Mouse (Mus musculus): ENCODE results near the gene Phgr1. TPM values are rescaled to one million over a fixed set of nuclear protein-coding genes. Genes with fewer than 3 reads are reported as not detected.

Gene Phgr1
- polyA plus RNA-seq, 1 experiment from 2014 or later = not detected

DNA sequence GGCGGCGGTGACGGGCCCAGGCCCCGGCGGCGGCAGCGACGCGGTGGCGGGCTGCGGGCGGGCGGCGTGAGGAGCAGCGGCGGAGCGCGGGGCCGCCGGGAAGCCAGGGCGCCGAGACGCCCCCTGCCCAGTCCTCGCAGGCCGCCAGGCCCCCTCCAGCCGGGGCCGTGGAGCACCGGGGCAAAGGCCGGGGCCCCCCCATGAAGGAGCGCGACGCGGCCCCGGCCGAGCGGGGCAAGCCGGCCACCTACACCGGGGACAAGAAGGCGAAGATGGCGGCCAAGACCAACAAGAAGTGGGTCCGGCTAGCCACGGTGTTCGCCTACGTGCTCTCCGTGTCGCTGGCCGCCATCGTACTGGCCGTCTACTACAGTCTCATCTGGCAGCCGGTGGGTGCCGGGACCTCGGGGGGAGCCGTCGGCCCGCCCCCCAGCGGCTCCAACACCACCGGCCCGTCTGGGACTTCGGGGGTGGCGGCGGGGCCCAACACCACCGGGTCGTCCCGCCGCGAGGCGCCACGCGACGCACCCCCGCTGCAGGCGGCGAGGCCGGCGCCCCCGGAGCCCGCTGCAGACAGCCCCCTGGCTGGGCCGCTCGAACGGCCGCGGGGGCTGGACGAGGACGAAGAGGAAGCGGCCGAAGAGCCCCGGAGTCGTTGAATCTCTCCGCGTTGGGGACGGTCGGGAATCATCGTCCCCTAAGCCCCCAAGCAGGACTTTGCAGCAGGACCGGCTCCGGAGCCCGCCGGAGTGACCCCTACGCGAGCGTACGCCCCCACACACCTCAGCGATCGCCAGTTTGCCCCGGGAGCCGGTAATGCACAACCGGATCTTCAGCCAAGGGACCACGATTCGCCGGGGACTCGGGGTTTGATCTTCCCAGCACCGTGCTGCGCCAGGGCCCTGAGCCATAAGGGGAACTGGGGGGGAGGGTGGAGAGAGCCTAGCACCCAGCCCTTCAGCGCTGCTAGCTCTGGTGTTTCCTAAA, 26.4 kb upstream of the Phgr1 start:
- Histone ChIP-seq H3K4me1 (ENCODE audit: control insufficient read depth, insufficient read depth, low read length) (peaks cover 37% of the 10 kb centered on the region), H3K9ac (ENCODE audit: low read depth, low read length) (peak overlapping the region; percentile 91), H3K27me3 (ENCODE audit: control insufficient read depth, insufficient read depth, low read length) (peaks cover 14% of the 10 kb centered on the region), H3K27ac (ENCODE audit: low read depth, low read length) (peak overlapping the region; percentile 59), H3K4me3 (ENCODE audit: low read depth, low read length) (peak overlapping the region; percentile 75), H3K9me3 (replicated peaks; ENCODE audit: control insufficient read depth, low read length) (no peaks in the 10 kb centered on the region), H3K4me2 (peak overlapping the region; percentile 85), H3K36me3 (ENCODE audit: control insufficient read depth, insufficient read depth, low read length) (no peaks in the 10 kb centered on the region)
- 1% methylated on average over 106 of the region's 113 CpGs for WGBS (ENCODE audit: insufficient replicate concordance)
- ATAC-seq (replicated peaks; ENCODE audit: insufficient number of reproducible peaks, low FRiP score, low TSS enrichment) = peak; percentile 20

DNA sequence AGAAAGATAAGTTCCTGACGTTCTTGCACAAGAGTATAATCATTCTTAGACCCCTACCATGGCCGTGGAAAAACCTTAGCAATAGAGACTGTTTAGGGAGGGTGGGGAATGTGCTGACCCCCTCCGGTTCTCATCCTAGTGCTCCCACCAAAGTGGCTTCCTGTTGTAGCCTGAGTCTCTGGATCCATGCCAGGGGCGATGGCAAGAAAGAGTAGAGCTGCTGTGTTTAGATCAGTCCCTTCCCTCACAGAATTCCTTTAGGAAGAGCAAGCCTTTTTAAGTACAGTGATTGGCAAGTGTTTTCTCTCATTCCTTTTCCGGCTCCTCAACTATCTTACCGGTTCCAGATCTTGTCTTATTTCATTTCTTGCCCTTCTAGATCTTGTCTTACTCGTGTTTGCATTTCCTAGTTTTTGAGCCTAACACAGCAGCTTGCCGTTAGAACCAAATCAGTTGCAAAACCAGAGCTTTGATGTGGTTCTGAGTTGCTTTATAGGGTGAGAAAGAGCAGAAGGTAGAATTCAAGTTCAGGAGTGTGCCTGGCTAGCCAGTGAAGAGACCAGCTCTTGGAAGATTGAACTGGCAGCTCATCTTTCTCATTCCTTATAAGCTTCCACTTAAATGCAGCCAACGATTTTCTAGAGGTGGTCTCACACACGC, 25.1 kb upstream of the Phgr1 start:
- H3K9me3 ChIP-seq (replicated peaks; ENCODE audit: control insufficient read depth, low read length) = no peaks in the 10 kb centered on the region
- peak overlapping the region; percentile 75 for H3K4me3 ChIP-seq (ENCODE audit: low read depth, low read length)
- no peak for ATAC-seq (replicated peaks; ENCODE audit: insufficient number of reproducible peaks, low FRiP score, low TSS enrichment)
- no peaks in the 10 kb centered on the region for H3K36me3 ChIP-seq (ENCODE audit: control insufficient read depth, insufficient read depth, low read length)
- H3K27me3 ChIP-seq (ENCODE audit: control insufficient read depth, insufficient read depth, low read length) = peaks cover 8% of the 10 kb centered on the region
- peaks cover 49% of the 10 kb centered on the region for H3K4me1 ChIP-seq (ENCODE audit: control insufficient read depth, insufficient read depth, low read length)
- H3K9ac ChIP-seq (ENCODE audit: low read depth, low read length) = peak overlapping the region; percentile 91
- peak overlapping the region; percentile 29; the same call in 1 of the 2 replicates for H3K27ac ChIP-seq (ENCODE audit: low read depth, low read length)
- H3K4me2 ChIP-seq = peak overlapping the region; percentile 85
- WGBS (ENCODE audit: insufficient replicate concordance) = 27% methylated on average over 10 of the region's 10 CpGs

DNA sequence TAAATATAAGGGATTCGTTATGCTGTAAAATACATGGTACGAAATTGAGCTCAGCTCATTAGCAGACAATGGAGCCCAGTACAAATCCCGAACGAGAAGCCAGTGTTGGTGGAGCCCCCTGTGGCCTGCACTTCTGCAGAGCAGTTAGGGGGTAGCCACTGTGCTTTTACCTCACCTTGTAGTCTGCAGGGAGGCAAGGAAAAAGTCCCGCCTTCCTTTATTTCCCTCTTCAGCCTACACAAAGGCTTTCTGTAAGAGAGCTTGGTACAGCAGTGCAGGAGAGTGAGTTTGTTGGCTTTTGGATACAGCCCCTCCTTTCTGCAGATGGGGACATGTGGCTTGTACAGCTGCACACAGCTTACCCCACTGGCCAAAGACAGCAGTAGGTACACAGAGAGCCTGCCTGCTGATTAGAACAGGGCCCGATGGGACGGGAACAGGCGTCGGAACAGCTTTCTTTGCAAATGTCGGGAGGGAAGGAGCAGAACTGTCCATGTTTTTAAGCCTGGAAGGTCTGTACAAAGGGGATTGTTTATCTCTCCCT, 23.2 kb upstream of the Phgr1 start:
- H3K27ac ChIP-seq (ENCODE audit: low read depth, low read length) = 0 out of 2 replicates have a peak overlapping the region, but pooled peaks have one; percentile 29
- H3K36me3 ChIP-seq (ENCODE audit: control insufficient read depth, insufficient read depth, low read length) = no peaks in the 10 kb centered on the region
- H3K4me1 ChIP-seq (ENCODE audit: control insufficient read depth, insufficient read depth, low read length) = peaks cover 53% of the 10 kb centered on the region
- H3K9ac ChIP-seq (ENCODE audit: low read depth, low read length) = peak overlapping the region; percentile 2; the same call in 1 of the 2 replicates
- H3K9me3 ChIP-seq (replicated peaks; ENCODE audit: control insufficient read depth, low read length) = no peaks in the 10 kb centered on the region
- no peak overlapping the region for H3K4me3 ChIP-seq (ENCODE audit: low read depth, low read length)
- WGBS (ENCODE audit: insufficient replicate concordance) = 51% methylated on average over 10 of the region's 10 CpGs
- H3K4me2 ChIP-seq = peak overlapping the region; percentile 31
- no peak for ATAC-seq (replicated peaks; ENCODE audit: insufficient number of reproducible peaks, low FRiP score, low TSS enrichment)
- peaks cover 1% of the 10 kb centered on the region for H3K27me3 ChIP-seq (ENCODE audit: control insufficient read depth, insufficient read depth, low read length)

DNA sequence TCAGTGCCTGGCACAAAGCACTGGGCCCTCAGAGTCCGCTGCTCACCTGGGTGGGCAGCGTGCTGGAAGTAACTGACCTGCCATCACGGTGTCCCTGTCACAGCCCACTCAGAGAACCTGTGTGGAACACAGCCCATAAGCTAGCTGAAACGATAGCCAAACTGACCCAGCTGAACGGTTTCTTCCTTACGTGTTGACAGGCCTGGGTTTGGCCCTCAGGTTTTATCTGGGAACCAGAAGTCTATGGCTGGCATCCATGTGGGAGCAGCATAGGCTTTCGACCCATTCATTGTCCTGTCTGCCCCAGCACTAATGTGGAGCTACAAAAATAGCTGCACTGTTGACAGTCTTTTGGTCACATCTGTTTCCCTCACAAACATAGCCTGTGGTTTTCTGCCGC, 22.1 kb upstream of the Phgr1 start:
- Histone ChIP-seq H3K4me1 (ENCODE audit: control insufficient read depth, insufficient read depth, low read length) (peaks cover 46% of the 10 kb centered on the region), H3K27ac (ENCODE audit: low read depth, low read length) (peak overlapping the region; percentile 36), H3K9me3 (replicated peaks; ENCODE audit: control insufficient read depth, low read length) (no peaks in the 10 kb centered on the region), H3K36me3 (ENCODE audit: control insufficient read depth, insufficient read depth, low read length) (no peaks in the 10 kb centered on the region), H3K4me3 (ENCODE audit: low read depth, low read length) (no peak overlapping the region), H3K9ac (ENCODE audit: low read depth, low read length) (peak overlapping the region; percentile 2; the same call in 1 of the 2 replicates), H3K27me3 (ENCODE audit: control insufficient read depth, insufficient read depth, low read length) (no peaks in the 10 kb centered on the region), H3K4me2 (peak overlapping the region; percentile 31; the same call in 1 of the 2 replicates)
- ATAC-seq (replicated peaks; ENCODE audit: insufficient number of reproducible peaks, low FRiP score, low TSS enrichment) = no peak
- WGBS (ENCODE audit: insufficient replicate concordance) = 45% methylated on average over 8 of the region's 8 CpGs

DNA sequence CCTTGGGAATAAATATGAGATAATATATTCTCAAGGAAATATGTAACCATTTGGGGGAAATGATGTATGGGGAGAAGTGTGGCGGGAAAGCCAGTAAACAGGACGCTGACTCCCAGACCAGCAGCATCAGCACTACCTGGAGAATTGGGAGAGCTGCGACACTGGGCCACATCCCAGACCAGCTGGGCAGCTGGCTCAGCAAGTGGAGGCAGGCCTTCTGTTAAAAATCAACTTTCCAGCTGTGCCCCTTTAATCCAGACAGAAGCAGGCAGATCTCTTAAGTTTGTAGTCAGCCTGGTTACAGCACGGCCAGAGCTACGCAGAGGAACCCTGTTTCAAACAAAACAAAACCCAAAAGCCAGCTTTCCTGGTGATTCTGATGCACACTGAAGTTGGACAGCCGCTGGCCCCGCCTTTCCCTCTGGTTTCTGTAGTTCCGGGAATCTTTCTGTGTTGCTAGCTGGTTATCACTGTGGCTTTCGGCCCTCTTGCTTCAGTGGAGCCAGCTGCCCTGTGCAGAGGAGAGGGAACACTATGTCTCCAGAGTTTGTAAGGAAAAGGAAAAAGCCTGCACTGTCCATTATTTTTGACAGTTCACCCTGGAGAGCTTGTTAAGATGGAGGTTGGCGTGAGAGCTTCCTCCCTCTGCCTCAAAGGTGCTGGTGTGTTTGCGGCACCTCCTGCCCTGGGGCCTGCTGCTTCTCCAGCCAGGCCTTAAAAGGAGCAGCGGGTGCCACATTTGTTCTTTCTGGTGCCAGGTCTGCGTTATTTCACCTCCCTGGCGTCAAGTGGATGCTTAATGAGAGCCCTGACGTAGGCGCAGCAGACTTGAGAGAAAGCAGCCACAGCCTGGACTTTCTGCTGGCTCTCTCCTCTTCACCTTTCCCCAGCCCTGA, 20.4 kb upstream of the Phgr1 start:
- no peak; the same call in 1 of the 2 replicates for ATAC-seq (replicated peaks; ENCODE audit: insufficient number of reproducible peaks, low FRiP score, low TSS enrichment)
- Histone ChIP-seq H3K27ac (ENCODE audit: low read depth, low read length) (peak overlapping the region; percentile 82), H3K9me3 (replicated peaks; ENCODE audit: control insufficient read depth, low read length) (no peaks in the 10 kb centered on the region), H3K4me2 (no peak overlapping the region; the same call in 1 of the 2 replicates), H3K36me3 (ENCODE audit: control insufficient read depth, insufficient read depth, low read length) (no peaks in the 10 kb centered on the region), H3K27me3 (ENCODE audit: control insufficient read depth, insufficient read depth, low read length) (no peaks in the 10 kb centered on the region), H3K4me1 (ENCODE audit: control insufficient read depth, insufficient read depth, low read length) (peaks cover 46% of the 10 kb centered on the region), H3K4me3 (ENCODE audit: low read depth, low read length) (no peak overlapping the region), H3K9ac (ENCODE audit: low read depth, low read length) (peak overlapping the region; percentile 18; the same call in 1 of the 2 replicates)
- WGBS (ENCODE audit: insufficient replicate concordance) = 45% methylated on average over 16 of the region's 16 CpGs

DNA sequence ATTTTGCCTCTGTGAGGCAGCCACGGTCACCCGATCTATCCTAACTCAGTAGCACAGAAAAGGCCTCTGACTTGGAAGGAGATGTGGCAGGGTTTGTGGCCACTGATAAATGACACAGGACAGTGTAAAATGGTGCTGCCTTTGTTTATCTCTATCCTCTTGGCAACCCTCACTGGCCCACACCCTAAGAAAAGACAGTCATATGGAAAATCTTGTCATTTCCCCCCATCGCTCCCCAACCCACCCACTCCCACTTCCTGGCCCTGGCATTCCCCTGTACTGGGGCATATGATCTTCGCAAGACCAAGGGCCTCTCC, 19.8 kb upstream of the Phgr1 start:
- Histone ChIP-seq H3K9me3 (replicated peaks; ENCODE audit: control insufficient read depth, low read length) (no peaks in the 10 kb centered on the region), H3K4me1 (ENCODE audit: control insufficient read depth, insufficient read depth, low read length) (peaks cover 45% of the 10 kb centered on the region), H3K4me3 (ENCODE audit: low read depth, low read length) (no peak overlapping the region), H3K27me3 (ENCODE audit: control insufficient read depth, insufficient read depth, low read length) (no peaks in the 10 kb centered on the region), H3K36me3 (ENCODE audit: control insufficient read depth, insufficient read depth, low read length) (no peaks in the 10 kb centered on the region), H3K27ac (ENCODE audit: low read depth, low read length) (peak overlapping the region; percentile 82), H3K4me2 (no peak overlapping the region; the same call in 1 of the 2 replicates), H3K9ac (ENCODE audit: low read depth, low read length) (peak overlapping the region; percentile 18; the same call in 1 of the 2 replicates)
- WGBS (ENCODE audit: insufficient replicate concordance) = 51% methylated on average over 4 of the region's 4 CpGs
- ATAC-seq (replicated peaks; ENCODE audit: insufficient number of reproducible peaks, low FRiP score, low TSS enrichment) = peak; percentile 64; the same call in 1 of the 2 replicates

DNA sequence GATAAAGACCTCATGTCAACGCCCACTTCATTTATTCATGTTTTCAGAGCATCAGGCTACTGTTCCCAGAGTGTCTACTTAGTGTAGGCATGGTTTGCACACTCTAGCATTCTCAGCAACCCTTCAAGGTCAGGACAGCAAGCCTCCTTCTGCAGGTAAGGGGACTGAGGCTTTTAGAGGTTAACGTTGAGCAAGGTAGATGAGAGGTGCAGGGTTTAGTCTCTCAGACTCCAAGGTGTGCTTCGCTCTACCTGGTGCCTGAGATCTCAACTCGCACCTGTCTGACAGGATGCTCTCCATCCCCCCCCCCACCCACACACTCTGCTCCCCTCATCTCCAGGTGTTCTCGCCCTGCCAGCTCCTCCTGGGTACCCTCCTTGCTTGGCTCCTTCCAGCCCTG, 18.4 kb upstream of the Phgr1 start:
- Histone ChIP-seq H3K36me3 (ENCODE audit: control insufficient read depth, insufficient read depth, low read length) (no peaks in the 10 kb centered on the region), H3K4me3 (ENCODE audit: low read depth, low read length) (no peak overlapping the region), H3K27ac (ENCODE audit: low read depth, low read length) (no peak overlapping the region), H3K9me3 (replicated peaks; ENCODE audit: control insufficient read depth, low read length) (no peaks in the 10 kb centered on the region), H3K4me2 (no peak overlapping the region), H3K4me1 (ENCODE audit: control insufficient read depth, insufficient read depth, low read length) (peaks cover 36% of the 10 kb centered on the region), H3K27me3 (ENCODE audit: control insufficient read depth, insufficient read depth, low read length) (peaks cover 8% of the 10 kb centered on the region), H3K9ac (ENCODE audit: low read depth, low read length) (no peak overlapping the region)
- ATAC-seq (replicated peaks; ENCODE audit: insufficient number of reproducible peaks, low FRiP score, low TSS enrichment) = no peak
- WGBS (ENCODE audit: insufficient replicate concordance) = 79% methylated on average over 5 of the region's 5 CpGs

DNA sequence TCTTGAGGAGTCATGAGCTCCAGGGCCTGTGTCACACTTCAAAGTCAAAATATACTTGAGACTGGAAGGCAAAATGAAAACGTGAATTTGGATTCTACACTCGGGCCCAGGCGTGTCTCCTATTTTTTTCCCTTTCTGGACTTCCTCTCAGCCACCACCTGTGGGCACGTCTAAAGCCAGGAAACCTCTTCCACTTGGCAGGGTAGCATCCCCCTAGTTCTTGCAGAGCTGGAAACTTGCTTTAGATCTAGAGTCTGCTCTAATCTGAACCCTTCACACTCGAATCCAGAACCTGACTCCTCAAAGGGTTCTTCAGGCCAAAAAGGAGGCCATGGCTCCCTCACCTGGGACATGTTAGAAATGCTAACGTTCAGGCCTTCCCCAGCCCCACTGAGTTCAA, 17.2 kb upstream of the Phgr1 start:
- Histone ChIP-seq H3K4me2 (no peak overlapping the region), H3K27me3 (ENCODE audit: control insufficient read depth, insufficient read depth, low read length) (peaks cover 13% of the 10 kb centered on the region), H3K36me3 (ENCODE audit: control insufficient read depth, insufficient read depth, low read length) (no peaks in the 10 kb centered on the region), H3K9me3 (replicated peaks; ENCODE audit: control insufficient read depth, low read length) (no peaks in the 10 kb centered on the region), H3K27ac (ENCODE audit: low read depth, low read length) (no peak overlapping the region), H3K4me1 (ENCODE audit: control insufficient read depth, insufficient read depth, low read length) (peaks cover 27% of the 10 kb centered on the region), H3K4me3 (ENCODE audit: low read depth, low read length) (no peak overlapping the region), H3K9ac (ENCODE audit: low read depth, low read length) (no peak overlapping the region)
- ATAC-seq (replicated peaks; ENCODE audit: insufficient number of reproducible peaks, low FRiP score, low TSS enrichment) = no peak
- WGBS (ENCODE audit: insufficient replicate concordance) = 77% methylated on average over 6 of the region's 6 CpGs
